Mouse (Mus musculus) retina, postnatal 7 days (tissue): ENCODE measurements around the gene Ak3.

Source experiments
- DNase-seq: peaks from one replicate; pipeline ENCODE4 v3.0.0-alpha.2; 2012; ENCODE audit warnings: low read depth, low spot score

Gene Ak3

DNA sequence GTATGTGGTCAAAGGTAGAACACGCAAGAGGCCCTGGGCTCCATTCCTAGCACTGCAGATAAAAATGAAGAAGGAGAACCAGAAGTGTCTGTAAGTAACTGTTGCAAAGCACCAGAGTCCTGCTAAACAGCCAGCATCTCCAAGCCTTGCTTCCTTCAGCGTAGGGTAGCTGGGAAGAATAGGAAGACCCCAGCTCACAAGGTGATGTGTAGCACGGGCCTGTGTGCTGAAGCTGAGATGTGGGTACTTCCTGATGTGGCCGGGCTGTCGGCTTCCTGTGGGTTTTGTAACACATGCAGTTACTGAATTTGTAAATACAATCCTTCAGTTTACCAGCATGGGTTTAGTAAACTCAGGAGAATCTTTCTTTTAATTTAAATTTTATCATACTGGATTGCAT, 52.4 kb downstream of the Ak3 start:
- no peak for DNase-seq

DNA sequence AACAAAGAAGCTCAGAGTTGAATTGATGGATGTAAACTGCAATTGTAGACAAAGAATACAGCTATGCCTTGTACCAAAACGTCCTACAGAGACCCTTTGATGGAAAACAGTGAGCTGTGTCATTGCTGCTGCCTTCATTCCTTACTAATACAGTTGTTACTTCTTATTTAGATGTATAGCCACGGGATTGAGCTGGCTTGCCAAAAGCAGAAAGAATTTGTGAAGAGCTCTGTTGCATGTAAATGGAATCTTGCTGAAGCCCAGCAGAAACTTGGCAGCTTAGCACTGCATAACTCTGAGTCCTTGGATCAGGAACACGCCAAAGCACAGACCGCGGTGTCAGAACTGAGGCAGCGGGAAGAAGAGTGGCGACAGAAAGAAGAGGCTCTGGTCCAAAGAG, 52.9 kb downstream of the Ak3 start:
- DNase-seq = no peak

GRCm38 (mm10) chr19:28991391-28991790, 56.4 kb downstream of the Ak3 start:
- DNase-seq = no peak

GRCm38 (mm10) chr19:28990590-28991221, 57.1 kb downstream of the Ak3 start:
- DNase-seq = no peak

- peak; percentile 88 for DNase-seq
Measured at GRCm38 (mm10) chr19:28990194-28990589, 57.6 kb downstream of the Ak3 start, which contains the start of gene Cdc37l1. Cdc37l1 (plus strand) TSS chr19:28990352.

GRCm38 (mm10) chr19:28989515-28989914, 58.2 kb downstream of the Ak3 start:
- DNase-seq = no peak

GRCm38 (mm10) chr19:28982617-28983016, 65.1 kb downstream of the Ak3 start:
- DNase-seq = no peak

DNA sequence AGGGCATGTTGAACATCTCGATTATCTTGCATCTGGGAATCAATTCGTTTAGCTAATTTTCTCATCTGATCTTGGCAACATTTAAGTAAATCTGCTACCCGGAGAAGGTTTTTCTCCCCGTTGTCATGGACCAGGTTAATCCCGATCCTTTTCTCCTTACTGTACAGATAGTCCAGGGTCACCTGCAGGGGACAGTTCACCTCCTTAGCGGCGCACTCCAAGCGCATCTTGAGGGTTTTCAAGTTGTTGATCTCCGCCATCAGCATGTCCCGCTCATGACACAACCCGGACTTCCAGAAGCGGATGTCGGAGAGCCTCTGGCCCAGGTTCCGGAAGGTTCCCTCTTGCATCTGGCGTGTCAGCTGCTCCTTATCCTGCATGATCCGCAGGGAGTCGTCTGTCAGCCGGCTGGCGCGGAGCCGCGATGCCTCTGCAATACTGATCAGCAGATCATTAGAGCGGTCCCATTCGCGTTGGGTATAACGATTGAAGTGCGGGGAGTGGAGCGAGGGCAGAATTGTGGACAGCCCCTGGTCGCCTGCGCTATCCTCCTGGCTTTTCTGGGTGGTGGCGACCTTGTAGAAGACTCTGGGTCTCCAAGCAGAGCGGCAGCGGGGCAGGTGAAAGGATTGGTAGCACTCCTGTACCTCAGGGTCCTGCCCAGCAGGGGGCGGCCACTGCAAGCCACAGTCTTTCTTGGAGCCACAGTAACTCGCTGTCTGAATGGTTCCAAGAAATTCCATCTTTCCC, 72.7 kb downstream of the Ak3 start:
- DNase-seq = peak; percentile 54
